Mouse (Mus musculus): Measurements from ENCODE around the gene Fxyd7.

Fxyd7 gene

DNA sequence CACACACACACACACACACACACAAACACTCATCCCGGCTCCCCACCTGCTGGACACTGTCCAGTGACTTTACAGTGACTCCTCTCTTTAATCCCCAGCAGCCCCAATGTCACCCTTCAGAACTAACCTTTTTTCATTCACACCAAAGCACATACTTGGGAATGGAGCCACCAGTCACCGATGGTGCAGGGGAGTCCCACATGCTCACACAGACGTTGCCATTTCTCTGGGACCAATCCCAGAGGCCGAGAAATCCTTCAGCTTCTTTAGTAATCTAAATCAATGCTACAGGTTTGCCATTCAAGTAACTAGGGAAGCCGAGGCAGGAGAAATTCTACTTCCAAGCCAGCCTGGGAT lies 23.4 kb upstream of the Fxyd7 start:
- no peak for DNase-seq

DNA sequence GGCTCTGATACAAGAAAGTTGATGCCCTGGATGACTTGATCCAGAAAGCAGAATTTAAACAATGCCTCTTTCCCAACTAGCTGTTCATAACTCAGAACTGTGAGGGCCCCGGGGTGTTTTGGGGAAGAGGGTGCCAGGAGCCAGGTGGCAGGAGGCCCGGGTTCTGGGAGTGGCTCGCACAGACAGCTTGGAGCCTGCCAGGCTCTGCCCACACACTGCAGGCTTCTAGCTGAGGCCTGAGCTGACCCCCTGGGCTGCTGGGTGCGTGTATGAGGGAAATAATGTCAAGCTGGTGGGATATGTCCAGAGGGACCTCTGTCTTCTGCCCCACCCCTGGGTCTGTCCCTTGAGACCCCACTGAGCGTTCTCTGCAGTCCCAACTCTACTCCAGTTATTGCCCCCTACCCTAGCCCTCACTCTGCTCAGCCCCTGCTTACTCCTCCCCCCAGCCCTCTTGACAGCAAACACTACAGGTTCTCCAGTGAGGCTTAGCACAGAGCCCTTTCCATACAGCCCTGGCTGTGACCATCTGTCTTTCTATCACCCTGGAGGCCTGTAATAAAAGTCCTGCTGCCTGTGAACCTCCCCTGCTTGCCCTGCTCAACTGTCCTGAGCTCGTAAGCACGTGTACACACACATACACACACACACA lies 22.9 kb upstream of the Fxyd7 start:
- no peak for DNase-seq

DNA sequence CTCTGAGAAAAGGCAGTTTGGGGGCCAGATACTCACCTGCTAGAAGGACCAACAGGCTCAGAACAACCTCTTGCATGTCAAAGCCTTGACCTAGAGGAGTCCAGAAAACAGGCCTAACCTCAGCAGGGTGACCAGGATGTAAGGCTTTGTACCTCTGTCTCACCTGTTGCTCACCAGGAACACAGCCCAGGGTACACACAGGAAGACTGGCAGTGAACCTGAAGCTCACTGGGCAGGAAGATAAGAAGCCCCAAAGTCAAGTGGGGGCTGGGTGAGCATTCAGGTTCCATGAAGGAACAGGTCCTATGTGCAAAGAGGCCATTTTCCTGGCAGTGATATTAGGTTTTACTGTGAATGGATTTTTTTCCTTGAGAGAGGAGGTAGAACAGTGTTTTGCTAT lies 22.3 kb upstream of the Fxyd7 start:
- no peak for DNase-seq

DNA sequence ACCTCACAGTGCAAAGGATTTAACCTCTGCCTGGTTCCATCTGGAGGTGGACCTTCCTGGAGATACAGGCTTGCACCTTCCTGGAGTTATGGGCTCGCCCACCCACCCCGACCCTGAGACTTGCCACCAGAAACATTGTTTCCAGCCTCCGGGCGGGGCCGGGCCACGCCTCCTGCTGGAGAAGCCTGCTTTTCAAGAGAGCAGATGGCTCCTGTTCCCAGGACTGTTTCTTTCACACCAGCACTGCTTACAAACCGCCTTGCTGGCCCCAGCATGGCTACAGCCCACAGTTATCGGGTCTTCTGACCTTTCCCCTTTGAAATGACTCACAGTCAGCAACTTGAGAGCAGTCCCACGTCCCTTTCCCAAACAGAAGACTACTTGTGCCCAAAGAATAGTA lies 21.1 kb upstream of the Fxyd7 start:
- no peak for DNase-seq

DNA sequence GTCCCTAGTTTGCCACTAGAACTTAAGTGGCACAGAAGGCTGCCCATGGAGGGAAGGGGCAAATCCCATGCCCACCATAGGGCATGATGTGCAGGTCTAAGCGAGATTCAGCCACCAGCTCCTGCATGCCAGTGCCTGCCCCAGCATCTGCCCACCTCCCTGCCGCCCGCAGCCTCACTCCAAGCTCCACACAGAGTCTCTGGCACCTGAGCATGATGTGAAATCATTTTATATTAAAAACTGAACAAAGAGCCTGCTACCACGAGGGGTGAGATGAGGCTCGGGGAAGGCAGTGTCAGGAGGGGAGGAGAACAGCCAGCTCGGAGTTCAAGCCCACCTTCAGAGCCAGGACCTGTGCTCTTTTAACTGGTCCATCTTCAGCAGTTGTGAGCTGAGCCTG lies 19.1 kb upstream of the Fxyd7 start:
- DNase-seq = no peak

DNA sequence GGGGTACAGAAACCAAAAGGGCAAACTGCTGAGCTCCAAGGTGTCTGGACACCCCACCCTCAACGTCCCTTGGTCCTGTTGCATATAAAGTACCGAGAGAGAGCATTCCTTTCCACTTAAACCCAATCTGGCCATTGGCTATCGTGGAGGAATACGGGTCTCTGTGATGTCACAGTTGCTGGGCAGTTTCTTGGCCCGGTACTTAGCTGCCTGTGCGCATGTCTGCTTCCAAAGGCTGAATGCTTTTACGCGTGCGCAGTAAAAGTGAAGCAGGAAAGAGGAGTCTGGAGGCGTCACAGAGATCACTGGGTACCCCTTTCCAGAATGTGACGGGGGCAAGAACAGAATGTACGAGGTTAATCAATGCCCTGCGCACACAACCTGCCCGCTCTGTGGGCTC lies 18.2 kb upstream of the Fxyd7 start:
- peak; percentile 55 for DNase-seq

DNA sequence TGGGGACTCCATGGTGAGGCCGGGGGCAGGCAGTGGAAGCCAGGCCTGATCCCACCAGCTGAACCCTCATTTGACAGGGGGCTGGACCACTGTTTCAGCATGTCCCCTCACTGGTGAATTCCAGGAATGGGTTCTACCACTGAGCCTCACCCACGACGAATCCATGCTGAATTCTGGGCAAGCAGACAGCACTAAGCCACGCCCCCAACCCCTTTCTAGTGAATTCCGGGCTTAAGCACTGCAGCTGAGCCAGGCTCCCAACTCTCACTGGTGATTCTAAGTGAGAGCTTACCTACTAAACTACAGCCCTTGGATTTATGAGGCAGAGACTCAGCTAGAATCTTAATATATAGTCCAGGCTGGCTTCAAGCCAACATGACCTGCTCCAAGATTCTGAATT lies 16.6 kb upstream of the Fxyd7 start:
- DNase-seq = peak; percentile 69

DNA sequence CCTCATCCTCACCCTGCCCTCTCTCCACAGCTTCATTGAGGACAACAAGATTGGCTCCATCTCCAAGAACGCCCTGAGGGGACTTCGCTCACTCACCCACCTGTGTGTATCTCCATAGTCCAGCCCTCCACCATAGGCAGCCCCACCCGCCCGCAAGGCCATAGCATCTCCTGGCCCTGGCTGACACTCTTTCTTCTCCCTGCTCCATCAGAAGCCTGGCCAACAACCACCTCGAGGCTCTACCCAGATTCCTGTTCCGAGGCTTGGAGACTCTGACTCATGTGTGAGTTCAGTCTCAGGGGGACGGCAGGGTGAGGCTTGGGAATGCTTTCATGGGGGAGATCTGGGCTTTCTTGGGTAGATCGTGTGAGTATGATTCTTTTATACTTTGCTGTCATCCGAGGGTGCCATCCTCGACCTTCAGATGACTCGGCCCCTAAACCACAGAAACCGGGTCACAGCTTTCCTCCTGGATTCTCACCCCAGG lies 11.8 kb upstream of the Fxyd7 start:
- no peak for DNase-seq

DNA sequence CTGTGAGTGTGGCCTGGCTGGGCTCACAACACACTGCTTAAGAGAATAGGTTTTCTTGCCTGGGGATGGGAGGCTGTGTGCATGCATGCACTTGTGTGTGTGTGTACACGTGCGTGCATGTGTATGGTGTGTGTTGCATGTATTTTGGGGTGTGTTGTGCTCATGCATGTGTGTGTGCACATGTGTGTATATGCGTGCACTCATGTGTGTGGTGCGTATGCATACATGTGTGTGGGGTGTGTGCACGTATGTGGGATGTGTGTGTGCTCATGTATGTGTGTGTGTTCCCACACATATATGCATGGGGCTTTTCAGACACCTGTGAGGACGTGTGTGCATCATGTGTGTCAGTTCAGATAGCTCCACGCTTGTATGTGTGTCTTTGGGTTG lies 9.3 kb upstream of the Fxyd7 start:
- DNase-seq = no peak

DNA sequence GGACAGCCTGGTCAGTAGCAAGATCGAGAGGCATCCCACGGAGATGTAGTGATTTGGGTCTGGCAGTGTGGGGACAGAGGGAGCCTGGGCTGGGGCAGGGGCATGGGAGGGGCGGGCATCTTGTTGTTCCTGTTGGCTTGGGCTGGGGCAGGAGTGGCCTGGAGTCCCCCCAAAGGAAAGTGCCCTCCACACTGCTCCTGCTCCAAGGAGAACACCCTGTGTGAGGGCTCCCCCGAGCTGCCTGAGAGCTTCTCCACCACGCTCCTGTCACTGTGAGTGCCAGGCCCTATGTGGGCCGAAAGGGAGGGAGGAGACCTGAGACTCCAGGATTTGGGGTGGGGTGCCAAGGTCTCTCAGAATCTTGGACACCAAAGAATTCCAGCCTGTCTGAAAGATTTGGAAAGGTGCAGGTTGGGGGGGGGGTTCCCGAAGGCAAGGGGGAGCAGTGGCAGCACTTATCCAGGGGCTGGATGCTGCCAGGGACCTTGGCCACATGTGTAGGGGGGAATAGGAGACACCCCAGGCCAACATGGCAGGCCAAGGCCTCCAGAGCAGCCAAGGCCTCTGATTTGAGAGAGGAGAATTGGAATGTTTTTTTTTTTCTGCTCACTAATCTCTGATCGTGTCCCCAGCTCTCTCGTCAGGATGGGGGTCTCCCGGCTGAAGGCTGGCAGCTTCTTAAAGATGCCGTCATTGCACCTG lies 8.8 kb upstream of the Fxyd7 start:
- no peak for DNase-seq

DNA sequence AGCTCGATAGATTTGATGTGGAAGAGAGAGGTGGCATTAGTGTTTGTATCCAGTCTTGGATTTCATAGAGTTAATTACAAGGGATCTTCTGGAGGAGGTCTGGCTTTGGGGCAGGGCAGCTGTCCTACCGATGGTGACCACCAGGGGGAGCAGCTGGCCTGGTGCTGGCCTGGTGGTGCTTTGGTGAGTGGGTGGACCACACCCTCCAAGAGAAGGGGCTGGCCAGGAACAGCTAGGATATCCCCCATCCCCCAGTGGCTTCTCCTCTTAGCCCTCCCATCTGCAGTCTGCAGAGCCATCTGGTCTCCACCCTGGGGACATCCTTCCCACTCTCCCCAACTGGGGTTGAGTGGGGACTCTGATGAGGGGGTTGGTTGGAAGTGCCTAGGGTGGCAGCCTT lies 7.8 kb upstream of the Fxyd7 start, which contains the start of gene Lgi4:
Gene Lgi4 (plus strand): TSS at position 235 of the 400 bp plus-strand sequence.
- peak; percentile 91 for DNase-seq

DNA sequence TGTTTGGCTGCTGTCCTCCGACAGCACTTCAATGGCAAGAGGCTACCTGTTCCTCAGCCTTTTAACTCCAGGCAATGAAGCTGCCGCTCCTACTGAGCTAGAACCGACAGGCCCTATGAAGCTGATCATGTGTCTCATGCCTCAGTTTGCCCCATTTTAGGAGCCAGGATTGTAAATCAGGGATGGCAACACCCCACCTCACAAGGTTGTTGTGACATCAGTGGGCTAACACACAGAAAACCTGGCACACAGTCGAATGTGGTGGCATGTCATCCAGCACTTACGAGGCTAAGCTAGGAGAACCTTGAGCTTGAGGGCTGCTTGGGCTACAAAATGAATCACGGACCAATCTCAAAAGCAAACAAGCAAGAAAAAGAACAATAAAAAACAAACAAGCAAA lies 6.9 kb upstream of the Fxyd7 start:
- no peak for DNase-seq

DNA sequence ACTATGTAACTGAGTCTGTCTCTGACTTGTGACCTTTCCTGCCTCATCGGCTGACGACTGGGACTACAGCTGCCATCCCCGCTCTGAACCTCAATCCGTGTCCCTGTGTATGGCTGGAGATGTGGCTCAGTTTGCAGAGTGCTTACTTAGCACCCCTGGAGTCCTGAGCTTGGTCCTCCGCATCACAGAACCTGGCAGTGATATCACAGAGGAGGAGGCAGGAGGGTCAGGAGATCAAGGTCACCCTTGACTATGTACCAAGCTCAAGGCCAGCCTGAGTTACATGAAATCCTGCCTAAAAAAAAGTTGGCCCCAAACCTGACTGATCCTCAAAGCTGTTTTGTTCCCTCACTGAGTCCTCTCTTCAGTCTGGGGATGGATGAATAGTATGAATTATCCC lies 6.5 kb upstream of the Fxyd7 start:
- DNase-seq = no peak

DNA sequence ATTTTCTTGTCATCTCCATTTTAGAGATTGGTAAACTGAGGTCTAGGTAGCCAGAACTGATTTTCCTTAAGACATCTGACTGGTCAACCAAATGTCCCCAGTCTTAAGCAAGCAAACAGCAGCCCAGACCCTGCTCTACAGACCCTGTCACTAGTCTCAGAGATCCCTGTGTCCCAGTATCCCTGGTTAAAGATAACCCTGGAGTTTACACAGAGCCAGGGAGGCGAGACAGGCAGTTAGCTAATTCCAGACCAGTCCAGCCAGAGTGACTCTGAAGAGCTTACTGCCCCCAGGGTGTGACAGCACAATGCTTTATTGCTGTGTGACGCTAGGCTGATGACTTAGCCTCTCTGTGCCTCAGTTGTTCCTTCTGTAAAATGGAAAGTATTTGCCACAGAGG lies 5.8 kb upstream of the Fxyd7 start, which contains the start of gene Fxyd1:
Gene Fxyd1 (minus strand): TSS at position 129 of the 400 bp plus-strand sequence.
- no peak for DNase-seq

DNA sequence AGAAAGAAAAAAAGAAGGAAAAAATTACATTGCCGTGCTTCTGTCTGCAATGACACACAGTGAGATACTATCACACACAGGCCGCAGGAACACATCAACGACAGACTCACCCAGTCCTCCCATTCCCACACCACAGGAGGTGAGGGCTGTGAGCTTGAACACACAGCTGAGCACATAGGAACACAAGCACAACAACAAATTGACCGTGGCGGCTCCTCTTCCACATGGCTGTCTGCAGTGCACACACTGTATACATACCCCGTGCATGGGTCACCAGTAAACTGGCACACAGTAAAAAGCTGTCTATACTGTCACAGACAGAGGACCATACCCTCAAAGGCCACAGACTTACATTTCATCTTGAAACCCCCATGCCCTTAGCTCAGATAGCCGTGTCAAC lies 5.2 kb upstream of the Fxyd7 start:
- DNase-seq = no peak

DNA sequence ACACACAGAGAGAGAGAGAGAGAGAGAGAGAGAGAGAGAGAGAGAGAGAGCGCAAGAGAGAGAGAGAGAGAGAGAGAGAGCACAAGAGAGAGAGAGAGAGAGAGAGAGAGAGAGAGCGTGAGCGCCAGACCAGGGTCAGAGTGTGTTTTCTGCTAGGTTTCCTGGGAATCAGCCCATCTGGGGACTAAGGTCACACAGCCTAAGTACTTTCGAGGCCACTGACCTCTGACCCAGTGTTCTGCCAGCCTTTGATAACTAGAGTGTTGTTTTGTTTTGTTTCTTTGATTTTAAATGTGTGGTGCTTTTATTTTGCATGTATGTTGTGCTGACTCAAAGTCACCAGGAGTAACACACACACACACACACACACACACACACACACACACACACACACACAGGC lies 4.6 kb upstream of the Fxyd7 start:
- peak; percentile 40 for DNase-seq

DNA sequence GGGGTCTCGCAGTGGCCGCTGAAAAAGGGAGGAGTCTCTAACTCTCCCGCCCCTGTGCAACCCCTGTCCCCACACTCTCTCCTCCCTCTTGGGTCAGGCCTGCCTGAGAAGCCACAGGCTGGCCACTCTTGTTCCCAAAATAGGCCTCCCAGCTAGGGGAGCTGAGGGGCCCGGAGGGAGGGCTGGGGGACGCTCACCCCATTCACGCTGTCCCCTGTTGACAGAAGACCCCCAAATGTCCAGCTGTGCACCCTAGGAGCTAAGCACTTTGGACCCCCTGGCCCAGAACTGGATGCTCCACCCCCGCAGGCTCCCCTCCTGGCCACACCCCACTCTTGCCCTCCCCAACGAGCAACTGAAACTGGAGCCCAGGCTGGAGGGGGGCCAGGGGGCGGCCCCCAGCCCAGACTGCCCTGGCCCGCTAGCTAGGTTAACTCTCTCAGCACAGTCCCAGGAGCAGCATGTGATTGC lies 4.1 kb upstream of the Fxyd7 start:
- DNase-seq = peak; percentile 89

DNA sequence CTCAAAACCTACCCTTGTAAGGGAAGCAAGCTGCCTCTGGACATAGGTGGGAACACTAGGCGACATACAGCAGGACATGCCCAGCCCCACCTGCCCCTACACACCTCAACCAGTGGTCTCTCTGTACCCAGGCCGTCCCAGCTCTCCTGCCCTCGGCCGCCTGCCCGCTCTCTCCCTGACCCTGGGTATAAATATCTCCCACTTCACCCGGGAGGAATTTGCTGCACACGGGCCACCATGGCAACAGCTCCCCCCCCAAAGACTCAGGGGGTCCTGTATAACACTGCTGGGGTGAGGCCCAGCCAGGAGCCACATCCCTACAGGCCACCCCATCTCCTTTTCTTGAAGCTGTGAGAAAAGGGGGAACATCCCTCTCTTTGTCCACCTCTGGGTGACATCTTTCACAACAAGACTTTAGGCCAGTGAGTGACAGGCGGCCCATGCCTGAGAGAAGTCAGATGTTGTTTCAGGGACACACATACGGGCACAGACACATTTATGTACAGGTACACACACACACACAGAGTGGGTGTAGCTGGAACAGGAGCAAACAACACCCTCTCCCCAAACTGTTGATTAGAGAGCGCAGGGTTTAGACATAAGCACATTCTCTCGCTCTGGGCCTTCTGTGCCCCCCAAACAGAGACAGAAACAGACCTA lies 3.5 kb upstream of the Fxyd7 start:
- no peak for DNase-seq

DNA sequence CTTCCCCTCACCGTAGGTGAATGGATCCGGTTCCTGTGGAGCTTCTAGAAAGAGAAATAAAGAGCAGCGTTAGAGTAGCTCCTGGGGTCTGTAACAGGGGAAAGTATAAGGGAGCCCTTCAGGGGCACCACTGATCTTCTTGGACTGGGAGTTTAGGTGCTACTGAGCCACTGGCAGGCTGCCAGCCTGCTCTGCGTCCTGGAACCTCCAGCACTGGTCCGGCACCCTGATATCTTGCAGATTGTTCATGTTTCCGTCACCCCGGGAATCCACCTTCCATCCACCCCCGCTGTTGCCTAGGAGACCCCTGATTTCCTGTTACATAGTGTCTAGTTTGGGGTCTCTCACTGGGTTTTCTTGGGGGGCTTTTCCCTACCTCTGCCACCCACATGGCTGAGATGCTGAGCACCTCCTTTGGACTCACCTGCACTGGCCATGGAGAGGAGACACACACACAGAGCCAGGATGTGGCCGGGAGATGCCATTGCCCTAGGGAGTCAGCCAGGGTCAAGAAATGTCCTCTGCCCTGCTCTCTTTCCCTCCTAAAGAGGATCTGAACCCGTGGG lies 2.7 kb upstream of the Fxyd7 start:
- no peak for DNase-seq

DNA sequence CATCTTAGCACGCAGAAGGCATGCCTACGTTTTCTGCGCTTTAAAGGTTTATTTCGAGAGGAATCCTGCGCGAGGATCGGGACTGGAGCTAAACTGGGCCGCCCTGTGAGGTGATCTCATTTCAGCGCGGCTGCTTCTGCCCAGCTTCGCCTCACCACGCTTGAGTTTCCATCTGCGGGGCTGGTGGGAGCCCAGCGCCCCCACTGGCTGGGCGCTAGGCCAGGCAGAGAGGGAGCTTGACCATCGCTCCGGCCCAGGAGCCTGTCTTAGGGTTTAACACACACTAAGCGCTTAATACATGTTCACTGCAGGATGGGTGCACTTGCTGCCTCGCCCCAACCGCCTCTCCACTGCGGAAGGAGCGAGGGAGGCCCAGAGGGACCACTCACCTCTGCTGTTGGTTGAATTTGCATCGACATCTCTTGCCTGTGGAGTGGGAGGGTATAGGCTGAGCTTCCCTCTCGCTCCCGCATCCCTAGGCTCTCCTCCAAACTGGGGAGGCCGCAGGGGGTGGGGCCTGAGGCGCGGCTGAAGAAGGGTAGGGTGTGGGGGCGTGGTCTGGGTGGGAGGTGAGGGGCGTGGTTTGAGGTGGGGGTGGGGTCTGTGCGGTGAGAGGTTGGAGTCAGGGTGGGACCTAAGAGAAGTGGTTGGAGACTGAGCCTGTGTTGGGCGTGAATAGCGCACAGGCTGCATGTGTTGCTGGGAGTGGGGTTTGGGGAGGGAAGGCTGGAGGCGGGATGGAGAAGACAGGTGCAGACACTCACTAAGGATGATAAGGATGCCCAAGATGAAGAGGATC lies 1.6 kb upstream of the Fxyd7 start:
- DNase-seq = peak; percentile 60

DNA sequence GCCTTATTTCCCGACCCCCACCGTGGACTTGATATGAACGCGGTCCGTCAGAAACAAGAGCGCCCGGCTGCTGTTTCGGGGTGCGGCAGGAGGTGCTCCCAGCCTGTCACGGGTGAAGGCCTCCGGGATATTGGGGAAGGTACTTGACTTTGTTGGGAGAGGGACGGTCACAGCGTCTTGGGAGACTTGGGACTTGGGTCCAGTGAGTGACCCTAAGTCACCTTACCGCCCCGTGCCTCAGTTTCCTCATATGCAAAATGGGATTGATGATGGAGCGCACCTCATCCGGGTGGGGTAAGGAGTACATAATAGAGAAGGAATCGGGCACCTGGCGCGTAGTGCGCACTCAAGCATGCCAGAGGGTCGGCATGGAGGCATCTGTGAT lies 976 bp upstream of the Fxyd7 start:
- DNase-seq = no peak

DNA sequence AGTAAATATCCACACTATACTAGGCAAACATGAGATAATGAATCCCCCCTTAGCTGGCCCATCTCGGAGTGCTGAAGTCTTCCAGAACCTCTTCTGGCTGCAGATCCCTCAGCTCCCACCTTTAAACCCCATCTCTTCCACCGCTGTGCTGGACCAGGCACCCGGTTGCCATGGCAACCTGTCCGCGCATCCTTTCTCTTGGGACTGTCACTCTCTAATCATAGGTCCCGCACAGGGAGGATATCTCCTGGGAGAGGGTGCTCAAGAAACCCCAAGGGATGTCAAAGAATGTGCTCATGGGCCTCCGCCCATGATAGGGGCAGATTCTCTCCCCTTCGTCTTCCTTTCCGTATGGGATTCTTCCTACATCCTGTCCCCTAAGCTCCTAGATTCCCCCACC lies 346 bp downstream of the Fxyd7 start:
- DNase-seq = no peak

DNA sequence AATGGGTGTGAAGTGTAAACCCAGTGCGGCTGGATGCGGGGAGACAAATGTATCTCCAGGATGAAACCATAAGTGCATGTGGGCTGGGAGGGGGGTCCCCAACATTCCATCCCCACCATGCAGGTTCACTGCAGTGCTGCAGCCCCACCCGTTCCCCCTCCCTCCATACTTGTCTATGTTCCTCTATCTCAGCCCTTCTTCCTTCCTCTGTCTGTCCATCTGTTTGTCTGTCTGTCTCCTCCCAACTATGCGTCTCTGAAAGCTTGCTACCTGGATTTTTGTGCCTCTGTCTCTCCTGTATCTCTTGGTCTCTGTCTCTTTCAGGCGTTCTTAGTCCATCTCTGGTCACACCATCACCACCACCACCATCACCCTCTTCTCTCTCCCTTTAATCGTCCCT lies 780 bp downstream of the Fxyd7 start:
- DNase-seq = no peak

Measured in kidney, postnatal 10 days (tissue).